Mouse (Mus musculus): Measurements from ENCODE around the gene Arhgef2. TPM values are rescaled to one million over a fixed set of nuclear protein-coding genes. Genes with fewer than 3 reads are reported as not detected.
"Not testable (repeated sequence)": the region's sequence is repeated elsewhere in the genome, so short reads cannot be mapped to it uniquely, and the experiment has no call there.

The Arhgef2 gene
- total RNA-seq, 1 experiment from 2014 or later: 35.4 TPM

DNA sequence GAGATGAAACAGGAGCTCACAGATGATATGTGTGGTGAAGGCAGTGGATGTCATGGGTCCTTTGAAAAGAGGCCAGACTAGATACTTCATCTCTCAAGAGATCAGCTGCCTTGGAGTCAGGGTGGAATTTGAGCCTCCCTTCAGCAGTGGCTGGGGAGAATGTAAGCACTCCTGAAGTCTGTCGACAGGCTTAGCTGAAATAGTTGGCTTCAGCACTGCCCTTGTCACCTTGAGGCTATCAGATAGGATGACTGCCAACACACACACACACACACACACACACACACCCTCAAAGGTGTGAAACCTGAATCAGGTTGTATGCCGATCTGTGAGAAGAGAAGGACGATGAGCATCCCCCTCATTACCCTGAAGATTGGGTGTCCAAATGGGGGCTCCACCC is 14.7 kb upstream of the Arhgef2 start:
- no peak for DNase-seq

DNA sequence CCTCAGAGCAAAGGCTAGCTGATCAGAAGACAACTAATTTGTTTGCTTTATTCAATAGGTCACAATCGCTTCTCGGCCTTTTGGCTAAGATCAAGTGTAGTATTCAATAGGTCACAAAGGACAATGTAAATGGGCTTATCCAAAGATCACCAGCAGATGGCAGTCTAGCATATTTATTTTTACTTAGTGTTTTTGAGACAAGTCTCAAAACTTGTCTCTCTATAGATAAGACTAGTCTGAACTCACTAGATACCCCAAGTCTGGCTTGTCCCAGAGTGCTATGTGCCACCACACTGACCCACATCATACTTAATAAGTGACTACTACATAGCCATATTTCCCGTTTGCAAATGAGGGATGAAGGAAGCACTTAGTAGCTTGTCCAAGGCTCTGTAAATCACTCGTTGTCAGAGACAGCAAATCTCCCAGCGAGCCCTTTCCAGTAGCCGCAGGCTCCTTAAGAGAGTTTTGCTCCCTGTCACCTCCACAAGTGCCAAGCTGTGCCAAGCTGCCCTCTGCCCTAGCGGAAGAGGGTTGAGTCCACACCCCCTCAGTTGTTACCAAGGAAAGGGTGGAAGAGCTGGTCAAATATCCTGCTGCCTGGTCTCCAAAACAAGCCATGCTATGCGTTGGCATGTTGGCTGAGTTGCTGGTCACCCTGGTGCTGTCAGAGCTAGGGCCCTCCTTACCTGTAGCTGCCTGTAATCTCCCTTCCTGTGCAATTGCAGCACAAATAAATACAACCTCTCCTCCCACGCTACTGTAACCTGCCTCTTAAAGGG is 13.6 kb upstream of the Arhgef2 start:
- no peak for DNase-seq

DNA sequence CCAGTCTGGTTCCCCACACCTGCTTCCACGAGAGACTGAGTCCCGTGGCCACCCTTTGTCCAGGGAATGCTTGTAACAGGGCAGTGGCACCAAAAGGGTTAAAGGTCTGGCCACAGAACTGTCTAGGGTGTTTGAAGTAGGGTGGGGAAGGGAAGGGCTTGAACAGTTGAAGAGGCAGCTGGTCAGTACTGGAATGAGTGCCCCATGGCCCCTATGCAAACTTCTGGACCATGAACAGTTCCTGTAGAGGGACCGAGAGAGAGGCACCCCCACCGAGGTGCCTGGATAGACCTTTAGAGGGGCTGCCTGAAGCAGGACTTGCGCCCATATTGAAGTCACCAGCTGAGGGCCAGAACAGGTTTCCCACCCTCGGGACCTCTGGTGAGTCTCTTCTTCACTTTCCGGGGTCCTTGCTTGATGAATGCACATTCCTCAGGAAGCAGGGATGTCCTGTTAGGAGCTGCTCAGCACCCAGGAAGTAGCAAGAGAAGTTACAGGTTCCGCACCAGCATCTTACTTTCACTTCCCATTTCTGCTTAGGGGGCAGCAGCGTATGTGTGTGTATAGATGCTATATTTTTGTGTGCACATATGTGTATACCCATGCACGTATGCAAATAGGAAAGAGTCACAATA is 12.7 kb upstream of the Arhgef2 start:
- no peak for DNase-seq

DNA sequence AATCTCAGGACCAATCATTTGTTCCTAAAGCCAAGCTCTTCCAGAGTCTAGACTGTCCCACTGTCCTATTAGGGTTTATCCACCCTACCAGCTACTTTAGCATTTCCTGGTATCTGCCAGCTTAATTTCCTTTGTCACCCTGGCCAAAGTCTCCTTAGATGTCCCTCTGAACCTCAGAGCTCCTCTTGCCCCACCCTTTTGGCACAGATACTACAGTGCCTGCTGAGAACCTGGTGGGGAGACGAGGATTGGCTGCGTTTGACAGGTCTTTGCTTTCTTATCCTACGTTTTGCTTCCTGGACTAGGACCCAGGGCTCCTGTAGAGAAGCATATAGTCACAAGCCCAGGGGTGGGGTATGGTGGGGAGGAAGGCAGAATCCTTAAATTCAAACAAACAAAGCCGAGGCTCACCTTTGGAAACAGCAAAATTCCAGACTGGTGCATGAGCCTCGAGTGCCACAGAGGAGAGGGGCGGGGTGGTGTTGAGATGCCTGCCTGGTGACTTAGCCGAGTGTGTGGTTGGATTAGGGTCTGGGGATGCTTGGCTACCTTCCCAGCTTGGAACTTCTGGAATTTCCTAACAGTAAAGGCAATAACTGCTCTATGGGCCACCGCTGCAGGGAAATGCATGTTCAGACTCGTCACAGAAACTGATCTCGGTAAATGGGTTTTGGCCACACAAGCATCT is 11.7 kb upstream of the Arhgef2 start:
- DNase-seq: no peak

DNA sequence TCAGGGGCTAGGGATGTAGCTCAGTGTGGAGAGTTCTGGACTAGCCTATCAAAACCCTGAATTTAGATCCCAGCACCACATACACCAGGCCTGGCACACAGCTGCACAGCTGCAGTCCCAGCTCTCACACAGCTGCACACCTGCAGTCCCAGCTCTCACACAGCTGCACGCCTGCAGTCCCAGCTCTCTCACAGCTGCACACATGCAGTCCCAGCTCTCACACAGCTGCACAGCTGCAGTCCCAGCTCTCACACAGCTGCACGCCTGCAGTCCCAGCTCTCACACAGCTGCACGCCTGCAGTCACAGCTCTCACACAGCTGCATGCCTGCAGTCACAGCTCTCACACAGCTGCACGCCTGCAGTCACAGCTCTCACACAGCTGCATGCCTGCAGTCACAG is 9.2 kb upstream of the Arhgef2 start:
- DNase-seq: not testable (repeated sequence)

DNA sequence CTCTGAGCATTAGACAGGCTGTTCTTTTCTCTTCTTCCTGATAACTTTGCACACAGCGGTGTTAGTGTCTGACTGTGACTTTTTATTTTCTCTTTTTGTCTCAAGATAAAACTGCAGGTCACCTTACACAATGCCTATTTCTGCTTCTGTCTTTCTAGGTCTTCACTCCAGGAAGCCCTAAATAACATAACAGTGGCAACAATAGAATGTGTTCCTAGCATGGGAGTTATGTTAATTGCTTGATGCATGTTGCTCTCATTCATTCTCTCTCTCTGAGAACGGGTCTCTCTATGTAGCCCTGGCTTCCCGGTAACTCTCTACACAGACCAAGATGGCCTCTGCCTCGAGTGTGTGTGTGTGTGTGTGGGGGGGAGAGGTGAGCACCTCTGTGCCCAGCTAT is 3.3 kb upstream of the Arhgef2 start:
- DNase-seq: no peak

GRCm38 (mm10) chr3:88603714-88604161 is 2.0 kb upstream of the Arhgef2 start:
- peak; percentile 79 for DNase-seq

- peak; percentile 19 for DNase-seq
Observed at GRCm38 (mm10) chr3:88604863-88605262, 903 bp upstream of the Arhgef2 start.

- peak; percentile 83 for DNase-seq
Observed at GRCm38 (mm10) chr3:88607065-88607757, 1.4 kb downstream of the Arhgef2 start.

- no peak for DNase-seq
Observed at GRCm38 (mm10) chr3:88607758-88608138, 2.0 kb downstream of the Arhgef2 start.

GRCm38 (mm10) chr3:88609066-88609465 is 3.3 kb downstream of the Arhgef2 start:
- DNase-seq: no peak

DNA sequence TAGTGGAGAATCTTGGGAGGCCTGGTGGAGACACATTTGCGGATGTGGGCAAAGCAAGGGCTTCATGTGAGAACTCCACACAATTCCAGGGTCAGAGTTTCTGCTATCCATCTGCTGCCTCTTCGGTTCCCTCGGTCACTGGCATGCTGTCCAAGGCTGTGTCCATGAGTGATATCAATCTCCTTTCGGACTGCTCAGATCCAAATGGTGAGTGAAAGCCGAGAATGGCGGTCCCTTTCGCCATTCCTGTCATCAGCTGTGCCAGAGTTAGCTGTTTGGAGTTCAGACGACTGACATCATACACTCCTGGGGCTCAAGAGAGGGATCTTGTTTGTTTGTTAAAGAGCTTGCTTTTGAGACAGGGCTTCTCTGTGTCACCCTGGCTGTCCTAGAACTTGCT is 8.7 kb downstream of the Arhgef2 start:
- DNase-seq: no peak

GRCm38 (mm10) chr3:88615117-88615516 is 9.4 kb downstream of the Arhgef2 start:
- DNase-seq: no peak

GRCm38 (mm10) chr3:88615902-88616391 is 10.2 kb downstream of the Arhgef2 start:
- DNase-seq: no peak

DNA sequence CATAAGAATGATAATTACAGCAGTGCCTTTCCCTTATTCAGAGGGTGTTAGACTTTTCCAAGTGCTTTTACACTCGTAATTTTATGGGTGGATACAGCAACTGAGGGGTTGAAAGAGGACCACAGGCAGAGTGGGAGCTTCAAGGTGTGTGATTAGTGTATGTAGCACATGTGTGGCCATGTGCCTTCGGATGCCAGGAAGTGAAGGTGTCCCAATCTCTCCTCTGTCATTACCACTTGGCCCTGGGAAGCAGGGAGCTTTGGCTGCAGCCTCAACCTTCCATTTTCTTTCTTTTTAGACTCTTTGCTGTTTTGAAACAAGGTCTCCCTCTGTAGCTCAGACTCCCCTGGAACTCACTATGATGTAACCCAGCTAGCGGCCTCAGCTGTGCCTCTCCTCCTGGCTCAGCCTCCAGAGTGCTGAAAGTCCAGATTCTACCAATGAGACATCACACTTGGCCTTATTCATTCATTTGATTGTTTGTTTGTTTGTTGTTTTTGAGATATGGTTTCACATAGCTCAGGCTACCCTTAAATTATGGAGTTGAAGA is 11.3 kb downstream of the Arhgef2 start:
- DNase-seq: no peak

GRCm38 (mm10) chr3:88618074-88618871 is 12.5 kb downstream of the Arhgef2 start:
- DNase-seq: no peak

DNA sequence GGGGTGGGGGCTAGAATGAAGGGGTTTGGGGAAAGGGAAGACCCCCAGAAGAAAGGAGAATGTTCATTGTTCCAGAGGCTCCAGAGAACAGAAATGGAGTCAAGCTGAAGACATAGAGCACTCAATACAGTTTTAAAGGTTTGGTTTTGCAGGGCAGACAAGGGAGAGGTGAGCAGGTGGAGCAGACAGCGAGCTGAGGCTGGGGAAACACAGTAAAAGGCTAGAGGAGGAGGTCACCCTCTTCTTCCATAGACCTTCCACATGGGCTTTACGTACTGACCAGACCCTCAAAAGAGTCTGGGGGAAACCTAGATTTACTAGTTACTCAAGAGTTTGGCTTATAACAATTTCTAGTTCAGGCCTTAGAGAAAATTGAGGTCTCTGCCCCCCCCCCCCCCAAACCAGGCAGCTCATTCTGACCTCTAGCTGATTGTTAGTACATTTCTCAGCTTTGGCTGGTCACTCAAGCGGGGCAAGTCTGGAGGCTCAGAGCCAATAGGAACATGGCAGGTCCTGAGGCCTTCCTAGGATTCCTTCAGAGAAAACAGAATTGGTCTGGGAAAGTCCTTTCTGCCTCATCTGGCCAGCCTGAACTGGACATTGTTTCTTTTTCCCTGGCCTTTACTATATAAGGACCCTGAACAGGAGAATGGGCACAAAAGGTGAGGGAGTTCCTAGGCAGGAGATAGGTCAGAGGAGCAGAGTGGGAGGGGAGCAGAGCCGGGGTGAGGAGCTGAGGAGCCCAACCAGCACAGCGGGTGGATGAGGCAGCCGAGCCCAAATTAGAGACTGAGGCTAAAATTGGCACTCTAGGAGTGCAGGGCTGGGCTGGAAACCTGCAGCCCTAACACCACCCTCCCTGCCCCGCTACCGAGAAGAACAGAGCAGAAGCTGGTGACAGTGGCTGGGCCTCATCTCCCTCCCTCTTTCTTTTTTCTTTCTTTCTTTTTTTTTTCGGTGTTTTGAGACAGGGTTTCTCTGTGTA is 13.6 kb downstream of the Arhgef2 start:
- no peak for DNase-seq

DNA sequence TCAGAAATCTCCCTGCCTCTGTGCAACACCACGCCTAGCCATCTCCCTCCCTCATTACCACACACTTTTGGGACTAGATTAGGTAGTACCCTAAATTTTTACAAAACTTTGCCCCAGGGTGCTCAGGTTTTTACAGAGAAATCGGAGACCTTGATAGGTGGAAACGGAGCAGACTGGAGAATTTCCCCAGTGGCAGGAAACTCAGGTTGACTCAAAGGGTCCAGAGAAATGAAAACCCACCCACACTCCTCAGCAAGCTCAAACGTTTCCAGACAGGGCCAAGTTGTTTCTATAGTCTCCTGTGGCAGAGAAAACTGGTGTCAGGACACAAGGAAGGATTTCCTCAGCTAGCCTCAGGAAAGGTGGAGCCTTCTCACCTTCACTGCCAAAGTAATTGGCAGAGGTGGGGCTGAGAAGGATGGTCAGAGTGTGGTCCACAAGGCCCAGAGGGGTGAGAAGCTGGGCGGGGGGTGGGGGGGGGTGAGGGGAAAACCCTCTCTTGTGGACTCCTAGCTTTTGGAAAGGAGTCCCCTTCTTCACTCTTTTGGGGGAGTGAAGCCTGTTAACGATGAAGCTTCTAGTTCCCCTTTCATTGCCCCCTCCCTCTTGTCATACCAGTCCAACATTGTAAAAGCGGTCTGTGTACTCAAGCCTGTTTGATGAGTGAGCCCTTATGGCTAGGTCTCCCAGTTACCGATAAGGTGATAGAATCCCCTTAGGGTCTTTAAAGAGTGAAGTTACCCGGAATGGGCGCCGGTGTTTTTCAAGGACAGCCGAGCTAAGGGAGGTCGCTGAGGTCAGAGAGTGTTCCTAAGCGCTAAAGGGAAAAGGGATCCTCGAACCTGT is 14.6 kb downstream of the Arhgef2 start:
- DNase-seq: no peak

DNA sequence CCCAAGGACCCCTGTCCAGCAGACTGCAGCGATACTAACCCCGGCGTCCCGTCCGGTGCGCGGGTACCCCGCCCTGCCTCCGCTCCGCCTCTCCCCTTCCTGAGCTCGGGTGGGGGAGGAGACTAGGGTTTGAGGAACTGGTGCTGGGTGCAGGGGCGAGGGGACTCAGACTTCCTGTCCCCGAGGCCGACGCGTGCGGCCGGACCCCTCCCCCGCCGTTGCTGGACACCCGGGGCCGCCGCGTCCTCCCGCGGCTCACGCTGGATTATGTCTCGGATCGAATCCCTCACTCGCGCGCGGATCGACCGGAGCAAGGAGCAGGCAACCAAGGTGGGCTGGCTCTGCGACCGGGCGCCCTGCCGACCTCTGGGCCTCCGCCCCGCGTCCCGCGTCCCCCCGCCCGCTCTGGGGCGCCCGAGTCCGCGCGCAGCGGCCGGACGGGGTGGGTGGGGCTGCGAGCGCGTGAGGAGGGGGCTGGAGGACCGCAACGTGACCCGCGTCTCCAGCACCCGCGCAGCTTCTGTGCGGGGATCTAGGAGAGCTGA is 15.3 kb downstream of the Arhgef2 start:
- peak; percentile 69 for DNase-seq
